Mouse (Mus musculus): ENCODE results near the gene Diablo. TPM values are rescaled to one million over a fixed set of nuclear protein-coding genes. Genes with fewer than 3 reads are reported as not detected.

The Diablo gene
- 148 TPM in 2 replicates for polyA plus RNA-seq (2016; fragmentation: Nextera tagmentation; extraction: Ambion mirVana)

GRCm38 (mm10) chr5:123523692-123524392, at the start of gene Diablo:
Gene Diablo (minus strand): TSS chr5:123524176.
- under 1% methylated on average over 82 of the region's 82 CpGs for WGBS
- peaks cover 22% of the 10 kb centered on the region for H3K36me3 ChIP-seq (replicated peaks)
- H3K4me3 ChIP-seq, result peak within 1 kb of the TSS; percentile 96
- H3K9me3 ChIP-seq, result no peaks in the 10 kb centered on the region
- peak; percentile 99 for DNase-seq (ENCODE audit: extremely low spot score, low spot score)
- H3K27ac ChIP-seq, result peak within 1 kb of the TSS; percentile 92
- H3K27me3 ChIP-seq (ENCODE audit: poor library complexity, severe bottlenecking), result 0 out of 2 replicates have a peak, but pooled peaks cover 4% of the 10 kb centered on the region
- H3K4me1 ChIP-seq, result peaks cover 34% of the 10 kb centered on the region

- peak overlapping the region; percentile 98 for H3K4me3 ChIP-seq
- H3K27me3 ChIP-seq (ENCODE audit: poor library complexity, severe bottlenecking), result no peaks in the 10 kb centered on the region
- H3K27ac ChIP-seq, result peak overlapping the region; percentile 90
- peaks cover 36% of the 10 kb centered on the region for H3K36me3 ChIP-seq (replicated peaks)
- WGBS, result 65% methylated on average over 8 of the region's 8 CpGs
- no peaks in the 10 kb centered on the region for H3K9me3 ChIP-seq
- H3K4me1 ChIP-seq, result peaks cover 13% of the 10 kb centered on the region
- DNase-seq (ENCODE audit: extremely low spot score, low spot score), result no peak
These were observed 49.4 kb upstream of the Diablo start for GRCm38 (mm10) chr5:123573362-123573761.

GRCm38 (mm10) chr5:123572357-123573186, 48.6 kb upstream of the Diablo start, which contains the start of gene Vps33a:
Gene Vps33a (minus strand): TSS chr5:123573038.
- Histone ChIP-seq H3K4me1 (peaks cover 13% of the 10 kb centered on the region), H3K36me3 (replicated peaks) (peaks cover 36% of the 10 kb centered on the region), H3K4me3 (peak within 1 kb of the TSS; percentile 98), H3K27ac (peak within 1 kb of the TSS; percentile 90), H3K9me3 (no peaks in the 10 kb centered on the region), H3K27me3 (ENCODE audit: poor library complexity, severe bottlenecking) (no peaks in the 10 kb centered on the region)
- under 1% methylated on average over 54 of the region's 54 CpGs for whole genome bisulfite sequencing
- peak; percentile 99 for DNase-seq (ENCODE audit: extremely low spot score, low spot score)

- DNase-seq (ENCODE audit: extremely low spot score, low spot score), result no peak
- Histone ChIP-seq H3K4me3 (no peak overlapping the region), H3K4me1 (no peaks in the 10 kb centered on the region), H3K36me3 (replicated peaks) (peaks cover 94% of the 10 kb centered on the region), H3K9me3 (no peaks in the 10 kb centered on the region), H3K27me3 (ENCODE audit: poor library complexity, severe bottlenecking) (no peaks in the 10 kb centered on the region), H3K27ac (no peak overlapping the region)
- WGBS, result 94% methylated on average over 11 of the region's 11 CpGs
These were observed 37.2 kb upstream of the Diablo start for GRCm38 (mm10) chr5:123561128-123561527.

- Histone ChIP-seq H3K27ac (no peak overlapping the region), H3K4me3 (no peak overlapping the region), H3K9me3 (no peaks in the 10 kb centered on the region), H3K4me1 (no peaks in the 10 kb centered on the region), H3K36me3 (replicated peaks) (peaks cover 89% of the 10 kb centered on the region), H3K27me3 (ENCODE audit: poor library complexity, severe bottlenecking) (no peaks in the 10 kb centered on the region)
- 93% methylated on average over 8 of the region's 8 CpGs for WGBS
- DNase-seq (ENCODE audit: extremely low spot score, low spot score), result no peak
These were observed 35.6 kb upstream of the Diablo start for GRCm38 (mm10) chr5:123559588-123559987.

GRCm38 (mm10) chr5:123556451-123556850, 32.5 kb upstream of the Diablo start:
- Histone ChIP-seq H3K4me3 (no peak overlapping the region), H3K27me3 (ENCODE audit: poor library complexity, severe bottlenecking) (no peaks in the 10 kb centered on the region), H3K9me3 (no peaks in the 10 kb centered on the region), H3K36me3 (replicated peaks) (peaks cover 63% of the 10 kb centered on the region), H3K27ac (no peak overlapping the region), H3K4me1 (no peaks in the 10 kb centered on the region)
- no peak for DNase-seq (ENCODE audit: extremely low spot score, low spot score)
- WGBS, result 70% methylated on average over 2 of the region's 2 CpGs

- 90% methylated on average over 7 of the region's 7 CpGs for WGBS
- DNase-seq (ENCODE audit: extremely low spot score, low spot score), result no peak
- Histone ChIP-seq H3K9me3 (no peaks in the 10 kb centered on the region), H3K27me3 (ENCODE audit: poor library complexity, severe bottlenecking) (no peaks in the 10 kb centered on the region), H3K27ac (no peak overlapping the region), H3K4me3 (no peak overlapping the region), H3K4me1 (no peaks in the 10 kb centered on the region), H3K36me3 (replicated peaks) (peaks cover 56% of the 10 kb centered on the region)
These were observed 31.7 kb upstream of the Diablo start for GRCm38 (mm10) chr5:123555693-123556092.

- H3K36me3 ChIP-seq (replicated peaks), result peaks cover 86% of the 10 kb centered on the region
- no peaks in the 10 kb centered on the region for H3K27me3 ChIP-seq (ENCODE audit: poor library complexity, severe bottlenecking)
- no peak overlapping the region for H3K27ac ChIP-seq
- no peak for DNase-seq (ENCODE audit: extremely low spot score, low spot score)
- 95% methylated on average over 10 of the region's 10 CpGs for WGBS
- no peaks in the 10 kb centered on the region for H3K9me3 ChIP-seq
- H3K4me3 ChIP-seq, result no peak overlapping the region
- H3K4me1 ChIP-seq, result no peaks in the 10 kb centered on the region
These were observed 9.8 kb upstream of the Diablo start for GRCm38 (mm10) chr5:123533801-123534200.

- no peaks in the 10 kb centered on the region for H3K9me3 ChIP-seq
- H3K4me3 ChIP-seq, result no peak overlapping the region
- no peak for DNase-seq (ENCODE audit: extremely low spot score, low spot score)
- H3K27ac ChIP-seq, result no peak overlapping the region
- peaks cover 74% of the 10 kb centered on the region for H3K36me3 ChIP-seq (replicated peaks)
- H3K4me1 ChIP-seq, result no peaks in the 10 kb centered on the region
- 88% methylated on average over 8 of the region's 8 CpGs for WGBS
- H3K27me3 ChIP-seq (ENCODE audit: poor library complexity, severe bottlenecking), result 0 out of 2 replicates have a peak, but pooled peaks cover 4% of the 10 kb centered on the region
These were observed 6.1 kb upstream of the Diablo start for GRCm38 (mm10) chr5:123530056-123530455.

- Histone ChIP-seq H3K27me3 (ENCODE audit: poor library complexity, severe bottlenecking) (0 out of 2 replicates have a peak, but pooled peaks cover 4% of the 10 kb centered on the region), H3K4me3 (no peak overlapping the region), H3K4me1 (peaks cover 7% of the 10 kb centered on the region), H3K36me3 (replicated peaks) (peaks cover 61% of the 10 kb centered on the region), H3K27ac (no peak overlapping the region), H3K9me3 (no peaks in the 10 kb centered on the region)
- 88% methylated on average over 7 of the region's 7 CpGs for WGBS
- DNase-seq (ENCODE audit: extremely low spot score, low spot score), result no peak
These were observed 4.7 kb upstream of the Diablo start for GRCm38 (mm10) chr5:123528641-123529040.

- H3K9me3 ChIP-seq, result no peaks in the 10 kb centered on the region
- no peak overlapping the region for H3K27ac ChIP-seq
- peaks cover 32% of the 10 kb centered on the region for H3K4me1 ChIP-seq
- H3K36me3 ChIP-seq (replicated peaks), result peaks cover 35% of the 10 kb centered on the region
- no peak for DNase-seq (ENCODE audit: extremely low spot score, low spot score)
- WGBS, result 90% methylated on average over 9 of the region's 9 CpGs
- 0 out of 2 replicates have a peak, but pooled peaks cover 4% of the 10 kb centered on the region for H3K27me3 ChIP-seq (ENCODE audit: poor library complexity, severe bottlenecking)
- H3K4me3 ChIP-seq, result no peak overlapping the region
These were observed 2.0 kb upstream of the Diablo start for GRCm38 (mm10) chr5:123525916-123526495.

- Histone ChIP-seq H3K9me3 (no peaks in the 10 kb centered on the region), H3K27me3 (ENCODE audit: poor library complexity, severe bottlenecking) (0 out of 2 replicates have a peak, but pooled peaks cover 4% of the 10 kb centered on the region), H3K4me3 (peak within 1 kb of the TSS; percentile 96), H3K36me3 (replicated peaks) (peaks cover 28% of the 10 kb centered on the region), H3K27ac (peak within 1 kb of the TSS; percentile 92), H3K4me1 (peaks cover 34% of the 10 kb centered on the region)
- WGBS, result 89% methylated on average over 7 of the region's 7 CpGs
- no peak for DNase-seq (ENCODE audit: extremely low spot score, low spot score)
These were observed 1.3 kb upstream of the Diablo start, which contains the start of gene Gm49027 for GRCm38 (mm10) chr5:123525281-123525680. Gene Gm49027 (minus strand): TSS chr5:123525488.
